In the genomic region with DNA sequence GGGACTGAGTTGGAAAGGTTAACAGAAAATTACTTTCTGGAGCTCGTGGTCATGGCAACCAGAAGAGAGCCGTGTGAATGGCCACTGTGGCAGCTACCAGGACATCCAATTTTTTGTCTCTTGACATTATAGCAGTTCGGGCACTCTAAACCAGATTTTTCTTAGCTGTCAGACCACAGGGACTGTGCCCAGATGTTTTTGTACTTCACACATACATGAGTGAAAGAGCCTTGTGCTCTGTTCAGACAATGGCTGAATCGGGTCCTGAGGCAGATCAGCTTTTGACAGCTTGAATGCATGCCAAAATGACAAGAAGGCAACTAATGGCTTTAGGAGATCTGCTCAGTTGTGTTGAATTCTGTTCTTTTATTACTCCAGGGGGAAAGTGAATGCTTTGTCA, we compare ENCODE assay signal across 11 mouse cellular contexts.
DNase-seq lines count a peak whose midpoint lies in the region; ATAC-seq and TF ChIP-seq lines count a peak whose summit lies in the region.
"Had no signal": no experiment of that assay in that cellular context is flagged by ENCODE, and none has a peak within 500 bp of the region (broad histone marks: within the 10 kb centered on the region; RNA-seq: fewer than 3 reads in every experiment).

No protein-coding gene starts in this region.

- 31% methylated on average over 4 of the region's 4 CpGs for WGBS in forebrain, embryonic 13.5 days
- 30% methylated on average over 4 of the region's 4 CpGs for WGBS in forebrain, embryonic 15.5 days
- WGBS in stomach, embryonic 14.5 days = 30% methylated on average over 4 of the region's 4 CpGs
- WGBS in stomach, postnatal 0 days = 38% methylated on average over 4 of the region's 4 CpGs
- WGBS in limb, embryonic 14.5 days = 42% methylated on average over 4 of the region's 4 CpGs

- H3K4me1 ChIP-seq in forebrain, embryonic 13.5 days = peaks cover 13% of the 10 kb centered on the region
- H3K4me1 ChIP-seq in forebrain, embryonic 15.5 days = peaks cover 8% of the 10 kb centered on the region; the same call in 1 of the 2 replicates
- H3K4me1 ChIP-seq in stomach, embryonic 14.5 days (ENCODE audit: control insufficient read depth, insufficient read depth, low read length) = 0 out of 2 replicates have a peak, but pooled peaks cover 2% of the 10 kb centered on the region
- no peaks in the 10 kb centered on the region for H3K4me1 ChIP-seq in stomach, postnatal 0 days (replicated peaks; ENCODE audit: control insufficient read depth, insufficient read depth)
- no peaks in the 10 kb centered on the region for H3K4me1 ChIP-seq in limb, embryonic 14.5 days (ENCODE audit: control insufficient read depth, insufficient read depth, low read length)

- DNase-seq in stomach, postnatal 0 days (ENCODE audit: low spot score) = no peak
- DNase-seq in limb, embryonic 14.5 days (ENCODE audit: low spot score) = no peak
- no peak for DNase-seq in thymus, postnatal 10 days (ENCODE audit: low spot score in 2 of 2)
- DNase-seq in gastrocnemius, adult 18-20 months (ENCODE audit: low spot score) = no peak
- DNase-seq in heart, postnatal 36 days = no peak
- DNase-seq: B cell, adult 2 months; cerebellum, postnatal 25 days; kidney, postnatal 4 days had no signal

- H3K27me3 ChIP-seq in forebrain, embryonic 13.5 days = no peaks in the 10 kb centered on the region
- H3K27me3 ChIP-seq in forebrain, embryonic 15.5 days = no peaks in the 10 kb centered on the region
- H3K27me3 ChIP-seq in stomach, embryonic 14.5 days (ENCODE audit: control insufficient read depth, insufficient read depth, low read length) = no peaks in the 10 kb centered on the region
- no peaks in the 10 kb centered on the region for H3K27me3 ChIP-seq in stomach, postnatal 0 days (ENCODE audit: control insufficient read depth, insufficient read depth, low read length)
- H3K27me3 ChIP-seq in limb, embryonic 14.5 days (ENCODE audit: control insufficient read depth, insufficient read depth, low read length) = no peaks in the 10 kb centered on the region

- no peaks in the 10 kb centered on the region for H3K36me3 ChIP-seq in forebrain, embryonic 13.5 days (ENCODE audit: poor library complexity, severe bottlenecking)
- H3K36me3 ChIP-seq in forebrain, embryonic 15.5 days = no peaks in the 10 kb centered on the region
- H3K36me3 ChIP-seq in stomach, embryonic 14.5 days (ENCODE audit: control insufficient read depth, insufficient read depth, low read length) = no peaks in the 10 kb centered on the region
- no peaks in the 10 kb centered on the region for H3K36me3 ChIP-seq in stomach, postnatal 0 days (ENCODE audit: control insufficient read depth, insufficient read depth, low read length)
- no peaks in the 10 kb centered on the region for H3K36me3 ChIP-seq in limb, embryonic 14.5 days (ENCODE audit: control insufficient read depth, insufficient read depth, low read length)

- ATAC-seq in forebrain, embryonic 13.5 days = peak; percentile 43; the same call in 1 of the 2 replicates
- no peak for ATAC-seq in forebrain, embryonic 15.5 days (replicated peaks)
- ATAC-seq in stomach, embryonic 14.5 days (ENCODE audit: insufficient number of reproducible peaks, insufficient read depth, low FRiP score, low read depth) = no peak
- ATAC-seq in stomach, postnatal 0 days (ENCODE audit: low FRiP score, low TSS enrichment) = no peak
- ATAC-seq in limb, embryonic 14.5 days (ENCODE audit: low FRiP score, low read depth) = peak; percentile 67; the same call in 1 of the 2 replicates

- no peaks in the 10 kb centered on the region for H3K9me3 ChIP-seq in forebrain, embryonic 13.5 days (replicated peaks)
- H3K9me3 ChIP-seq in forebrain, embryonic 15.5 days = no peaks in the 10 kb centered on the region
- no peaks in the 10 kb centered on the region for H3K9me3 ChIP-seq in stomach, embryonic 14.5 days (ENCODE audit: control insufficient read depth, low read depth, low read length)
- H3K9me3 ChIP-seq in stomach, postnatal 0 days (ENCODE audit: control insufficient read depth, low read length) = no peaks in the 10 kb centered on the region
- no peaks in the 10 kb centered on the region for H3K9me3 ChIP-seq in limb, embryonic 14.5 days (ENCODE audit: control insufficient read depth, low read length)

- H3K27ac ChIP-seq in forebrain, embryonic 13.5 days = no peak overlapping the region
- no peak overlapping the region for H3K27ac ChIP-seq in forebrain, embryonic 15.5 days (replicated peaks)
- peak overlapping the region; percentile 44; the same call in 1 of the 2 replicates for H3K27ac ChIP-seq in stomach, embryonic 14.5 days (ENCODE audit: low read length)
- H3K27ac ChIP-seq in stomach, postnatal 0 days (replicated peaks) = no peak overlapping the region
- H3K27ac ChIP-seq in limb, embryonic 14.5 days (replicated peaks; ENCODE audit: low read depth, low read length) = no peak overlapping the region

- intact Hi-C loops in heart, postnatal 36 days (cut with DNase I) = no loop called here

- no peak overlapping the region for H3K9ac ChIP-seq in forebrain, embryonic 13.5 days
- no peak overlapping the region for H3K9ac ChIP-seq in forebrain, embryonic 15.5 days (replicated peaks)
- no peak overlapping the region for H3K9ac ChIP-seq in stomach, embryonic 14.5 days (replicated peaks; ENCODE audit: low read depth, low read length)
- H3K9ac ChIP-seq in stomach, postnatal 0 days (ENCODE audit: low read length) = no peak overlapping the region
- no peak overlapping the region for H3K9ac ChIP-seq in limb, embryonic 14.5 days (ENCODE audit: low read depth, low read length, severe bottlenecking)

- no peak overlapping the region for H3K4me3 ChIP-seq in forebrain, embryonic 13.5 days
- H3K4me3 ChIP-seq in forebrain, embryonic 15.5 days = no peak overlapping the region
- H3K4me3 ChIP-seq in stomach, embryonic 14.5 days (ENCODE audit: low read depth, low read length) = no peak overlapping the region
- H3K4me3 ChIP-seq in stomach, postnatal 0 days (ENCODE audit: low read depth, low read length) = no peak overlapping the region
- H3K4me3 ChIP-seq in limb, embryonic 14.5 days (replicated peaks; ENCODE audit: low read length) = no peak overlapping the region

- TF ChIP-seq EP300 in stomach, postnatal 0 days (optimal IDR thresholded peaks at IDR 0.05) = no peak

- H3K4me2 ChIP-seq in forebrain, embryonic 13.5 days = no peak overlapping the region
- H3K4me2 ChIP-seq in forebrain, embryonic 15.5 days (replicated peaks) = no peak overlapping the region
- no peak overlapping the region for H3K4me2 ChIP-seq in stomach, embryonic 14.5 days (replicated peaks; ENCODE audit: low read depth, low read length)
- no peak overlapping the region for H3K4me2 ChIP-seq in stomach, postnatal 0 days (replicated peaks; ENCODE audit: low read depth)
- no peak overlapping the region for H3K4me2 ChIP-seq in limb, embryonic 14.5 days (replicated peaks; ENCODE audit: low read depth, low read length, severe bottlenecking)

- no peak for TF ChIP-seq POLR2A in limb, embryonic 14.5 days (IDR thresholded peaks at IDR 0.05; ENCODE audit: borderline replicate concordance, extremely low read depth, insufficient read depth, insufficient read length)

- TF ChIP-seq CTCF in stomach, postnatal 0 days (IDR thresholded peaks at IDR 0.05; ENCODE audit: low read depth) = no peak

Comparison
In these comparisons a context has a peak if more than half of its experiments do, and no peak if none do; other contexts are left out.
1. ATAC-seq: peak in forebrain, embryonic 13.5 days (single experiment) and limb, embryonic 14.5 days (single experiment); none in forebrain, embryonic 15.5 days (single experiment), stomach, embryonic 14.5 days (single experiment) and stomach, postnatal 0 days (single experiment).